Mouse (Mus musculus) small intestine, adult 2 months (tissue): ENCODE measurements around the gene T.
"Not testable (repeated sequence)": the region's sequence is repeated elsewhere in the genome, so short reads cannot be mapped to it uniquely, and the experiment has no call there.

Experiments
- CTCF ChIP-seq: fragments of 200-500 bp; IDR thresholded peaks from 2 replicates; pipeline ENCODE4 v1.5.1; 2012; ENCODE audit warnings: low read depth, mild to moderate bottlenecking, control low read depth, inconsistent platforms, low read length, moderate library complexity, mixed read lengths; ENCODE audit not compliant: insufficient replicate concordance, insufficient read length; ENCODE audit errors: extremely low read depth
- POLR2A ChIP-seq: fragments of 200-500 bp; IDR thresholded peaks from 2 replicates; pipeline ENCODE4 v1.6.1; 2012; ENCODE audit warnings: low read depth, mild to moderate bottlenecking, control low read depth, inconsistent platforms, low read length, moderate library complexity

- not testable (repeated sequence) for TF ChIP-seq CTCF, POLR2A
Measured at GRCm38 (mm10) chr17:8403932-8404331, 30.3 kb upstream of the T start.
